Mouse (Mus musculus) hindbrain, embryonic 13.5 days (tissue): Measurements from ENCODE around the gene Pop7. TPM values are rescaled to one million over a fixed set of nuclear protein-coding genes. Genes with fewer than 3 reads are reported as not detected.

Source experiments
- ATAC-seq: fragments of 200-750 bp; cut with Nextera tagmentation; 2 replicates; pipeline ENCODE4 v1.8.0; 2017; ENCODE audit warnings: moderate TSS enrichment; ENCODE audit not compliant: low FRiP score
- H3K27ac ChIP-seq: fragments of 300-500 bp; sonication (generic); 2 replicates; pipeline ENCODE4 v1.5.1; 2015; ENCODE audit warnings: inconsistent platforms, mild to moderate bottlenecking, moderate library complexity
- H3K27me3 ChIP-seq: fragments of 300-500 bp; sonication (generic); 2 replicates; pipeline ENCODE4 v1.6.1; 2015; ENCODE audit warnings: mild to moderate bottlenecking, inconsistent platforms
- H3K36me3 ChIP-seq: fragments of 300-500 bp; sonication (generic); 2 replicates; pipeline ENCODE4 v1.6.1; 2015; ENCODE audit warnings: mild to moderate bottlenecking, inconsistent platforms
- H3K4me1 ChIP-seq: fragments of 300-500 bp; sonication (generic); replicated peaks from 2 replicates; pipeline ENCODE4 v1.6.1; 2015; ENCODE audit warnings: inconsistent platforms
- H3K4me2 ChIP-seq: fragments of 300-500 bp; sonication (generic); 2 replicates; pipeline ENCODE4 v1.6.1; 2015; ENCODE audit warnings: inconsistent platforms, mild to moderate bottlenecking, moderate library complexity
- H3K4me3 ChIP-seq: fragments of 300-500 bp; sonication (generic); 2 replicates; pipeline ENCODE4 v1.5.1; 2015; ENCODE audit warnings: mild to moderate bottlenecking, inconsistent platforms
- H3K9ac ChIP-seq: fragments of 300-500 bp; sonication (generic); 2 replicates; pipeline ENCODE4 v1.6.1; 2015; ENCODE audit warnings: mild to moderate bottlenecking, inconsistent platforms
- H3K9me3 ChIP-seq: fragments of 300-500 bp; sonication (generic); 2 replicates; pipeline ENCODE4 v1.6.1; 2016; ENCODE audit warnings: inconsistent platforms
- WGBS: fragments of 180-500 bp; shearing (Covaris S2); methylation state at CpG from one replicate; pipeline ENCODE4 v1.1.7; 2015; 5-methylcytosine and 5-hydroxymethylcytosine counted together
- polyA plus RNA-seq: library from polyadenylated mRNA; unstranded; fragments of >200 nt; fragmentation: Nextera tagmentation; extraction: Ambion mirVana; gene quantifications from 2 replicates; pipeline ENCODE4 v1.2.1, GENCODE M21; 2015

The Pop7 gene
- polyA plus RNA-seq, 1 experiment from 2014 or later, result 82.2 TPM

DNA sequence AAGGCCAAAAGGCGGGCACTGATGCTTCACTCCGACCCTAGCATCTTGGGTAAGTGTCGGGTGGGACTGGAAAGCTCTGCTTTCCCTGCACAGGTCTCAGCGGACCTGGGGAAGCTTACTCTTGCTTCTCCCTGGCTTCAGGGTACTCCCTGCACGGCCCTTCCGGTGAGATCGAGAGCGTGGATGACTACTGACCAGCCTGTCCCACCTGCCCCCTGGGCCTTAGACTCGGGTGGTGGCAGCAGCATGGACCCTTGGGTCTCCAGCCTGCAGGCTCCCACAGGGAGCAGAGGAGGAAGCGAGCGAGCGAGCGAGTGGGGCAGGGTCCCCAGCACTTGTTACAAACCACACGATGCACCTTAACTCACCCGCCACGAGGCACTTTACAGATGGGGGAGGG is 23.2 kb upstream of the Pop7 start:
- Histone ChIP-seq H3K9ac (no peak overlapping the region), H3K27ac (peak overlapping the region; percentile 50; the same call in 1 of the 2 replicates), H3K27me3 (no peaks in the 10 kb centered on the region), H3K4me2 (no peak overlapping the region), H3K36me3 (peaks cover 96% of the 10 kb centered on the region), H3K4me1 (peaks cover 47% of the 10 kb centered on the region), H3K9me3 (no peaks in the 10 kb centered on the region), H3K4me3 (no peak overlapping the region)
- WGBS, result 74% methylated on average over 16 of the region's 16 CpGs
- ATAC-seq, result no peak

DNA sequence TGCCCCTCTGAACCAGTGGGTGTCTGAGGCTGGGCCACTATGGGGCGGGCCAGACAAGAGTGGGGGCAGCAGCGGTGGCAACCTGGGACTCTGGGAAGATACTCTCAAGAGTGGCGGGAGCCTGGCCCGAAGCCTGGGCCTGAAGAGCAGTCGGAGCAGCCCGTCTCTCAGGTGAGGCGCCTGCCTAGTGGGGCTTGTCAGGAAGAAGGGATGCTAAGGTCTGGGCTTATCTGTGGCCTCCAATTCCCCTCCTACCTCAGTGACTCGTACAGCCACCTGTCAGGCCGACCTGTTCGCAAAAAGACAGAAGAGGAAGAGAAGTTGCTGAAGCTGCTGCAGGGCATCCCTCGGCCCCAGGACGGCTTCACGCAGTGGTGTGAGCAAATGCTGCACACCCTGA is 22.4 kb upstream of the Pop7 start:
- ATAC-seq, result no peak
- peaks cover 97% of the 10 kb centered on the region for H3K36me3 ChIP-seq
- WGBS, result 93% methylated on average over 13 of the region's 13 CpGs
- H3K27me3 ChIP-seq, result no peaks in the 10 kb centered on the region
- H3K27ac ChIP-seq, result peak overlapping the region; percentile 50
- no peak overlapping the region for H3K9ac ChIP-seq
- H3K4me2 ChIP-seq, result no peak overlapping the region
- no peak overlapping the region for H3K4me3 ChIP-seq
- H3K9me3 ChIP-seq, result no peaks in the 10 kb centered on the region
- H3K4me1 ChIP-seq, result peaks cover 38% of the 10 kb centered on the region

DNA sequence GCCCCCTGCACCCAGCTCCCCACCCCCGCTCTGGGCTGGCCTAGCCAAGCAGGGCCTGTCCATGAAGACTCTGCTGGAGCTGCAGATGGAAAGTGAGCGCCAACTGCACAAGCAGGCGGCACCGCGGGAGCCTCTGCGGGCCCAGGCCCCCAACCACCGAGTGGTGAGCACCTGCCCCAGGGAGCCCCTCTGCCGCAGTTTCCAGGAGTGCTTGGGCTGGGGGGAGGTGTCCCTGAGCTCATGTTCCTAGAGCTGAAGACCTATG is 21.9 kb upstream of the Pop7 start:
- H3K9me3 ChIP-seq, result no peaks in the 10 kb centered on the region
- peaks cover 33% of the 10 kb centered on the region for H3K4me1 ChIP-seq
- H3K4me3 ChIP-seq, result no peak overlapping the region
- no peak for ATAC-seq
- peaks cover 97% of the 10 kb centered on the region for H3K36me3 ChIP-seq
- no peak overlapping the region for H3K9ac ChIP-seq
- no peaks in the 10 kb centered on the region for H3K27me3 ChIP-seq
- no peak overlapping the region for H3K4me2 ChIP-seq
- 85% methylated on average over 8 of the region's 8 CpGs for WGBS
- peak overlapping the region; percentile 50; the same call in 1 of the 2 replicates for H3K27ac ChIP-seq

DNA sequence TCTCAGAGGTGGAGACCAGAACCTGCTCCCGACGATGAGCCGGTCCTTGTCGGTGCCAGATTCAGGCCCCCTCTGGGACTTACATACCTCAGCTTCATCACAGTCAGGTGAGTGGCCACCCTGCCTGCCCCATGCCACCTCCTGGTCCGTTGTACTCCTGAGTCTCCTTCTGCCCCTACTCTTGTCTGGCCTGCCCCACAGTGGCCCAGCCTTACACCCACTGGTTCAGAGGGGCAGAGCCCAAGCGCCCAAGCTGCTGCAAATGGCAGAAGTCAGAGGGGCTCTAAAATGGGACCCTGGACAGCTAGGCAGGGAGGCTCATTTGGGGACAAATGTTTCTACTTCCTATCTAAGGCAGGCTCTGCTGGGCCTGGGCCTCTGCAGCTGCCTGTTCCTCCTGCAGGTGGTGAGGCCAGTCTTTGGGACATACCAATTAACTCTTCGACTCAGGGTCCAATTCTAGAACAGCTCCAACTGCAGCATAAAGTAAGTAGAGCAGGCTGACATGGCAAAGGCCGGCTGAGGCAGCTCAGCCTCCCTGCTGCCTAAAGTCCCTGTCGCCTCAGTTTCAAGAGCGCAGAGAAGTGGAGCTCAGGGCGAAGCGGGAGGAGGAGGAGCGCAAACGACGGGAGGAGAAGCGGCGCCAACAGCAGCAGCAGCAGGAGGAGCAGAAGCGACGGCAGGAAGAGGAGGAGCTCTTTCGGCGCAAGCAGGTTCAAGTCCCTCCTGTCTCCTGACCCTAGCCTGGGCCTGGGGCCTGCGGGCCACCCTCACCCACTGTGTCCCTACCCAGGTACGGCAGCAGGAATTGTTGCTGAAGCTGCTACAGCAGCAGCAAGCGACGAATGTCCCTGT is 21.3 kb upstream of the Pop7 start:
- H3K27me3 ChIP-seq, result no peaks in the 10 kb centered on the region
- H3K27ac ChIP-seq, result peak overlapping the region; percentile 50; the same call in 1 of the 2 replicates
- no peak overlapping the region for H3K4me3 ChIP-seq
- H3K9me3 ChIP-seq, result no peaks in the 10 kb centered on the region
- ATAC-seq, result no peak
- no peak overlapping the region for H3K9ac ChIP-seq
- H3K4me2 ChIP-seq, result no peak overlapping the region
- H3K36me3 ChIP-seq, result peaks cover 97% of the 10 kb centered on the region
- H3K4me1 ChIP-seq, result peaks cover 28% of the 10 kb centered on the region
- 84% methylated on average over 25 of the region's 25 CpGs for WGBS

DNA sequence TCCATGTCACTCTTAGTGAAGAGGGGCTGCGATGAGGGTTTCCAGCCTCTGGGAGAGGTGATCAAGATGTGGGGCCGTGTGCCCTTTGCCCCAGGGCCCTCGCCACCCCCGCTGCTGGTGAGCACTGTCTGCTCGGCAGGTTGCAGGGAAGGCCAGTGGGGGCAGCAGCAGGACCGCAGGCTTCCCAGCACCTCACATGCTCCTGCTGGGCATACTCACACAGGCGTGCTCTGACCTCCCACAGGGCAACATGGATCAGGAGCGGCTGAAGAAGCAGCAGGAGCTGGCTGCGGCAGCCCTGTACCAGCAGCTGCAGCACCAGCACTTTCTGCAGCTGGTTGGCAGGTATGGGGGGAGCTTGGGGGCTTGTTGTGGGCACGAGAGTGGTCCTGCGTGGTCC is 20.4 kb upstream of the Pop7 start:
- no peak for ATAC-seq
- 65% methylated on average over 11 of the region's 11 CpGs for WGBS
- H3K9ac ChIP-seq, result no peak overlapping the region
- H3K4me3 ChIP-seq, result no peak overlapping the region
- peaks cover 20% of the 10 kb centered on the region for H3K4me1 ChIP-seq
- H3K36me3 ChIP-seq, result peaks cover 94% of the 10 kb centered on the region
- H3K27ac ChIP-seq, result no peak overlapping the region
- H3K4me2 ChIP-seq, result no peak overlapping the region
- H3K9me3 ChIP-seq, result no peaks in the 10 kb centered on the region
- no peaks in the 10 kb centered on the region for H3K27me3 ChIP-seq

DNA sequence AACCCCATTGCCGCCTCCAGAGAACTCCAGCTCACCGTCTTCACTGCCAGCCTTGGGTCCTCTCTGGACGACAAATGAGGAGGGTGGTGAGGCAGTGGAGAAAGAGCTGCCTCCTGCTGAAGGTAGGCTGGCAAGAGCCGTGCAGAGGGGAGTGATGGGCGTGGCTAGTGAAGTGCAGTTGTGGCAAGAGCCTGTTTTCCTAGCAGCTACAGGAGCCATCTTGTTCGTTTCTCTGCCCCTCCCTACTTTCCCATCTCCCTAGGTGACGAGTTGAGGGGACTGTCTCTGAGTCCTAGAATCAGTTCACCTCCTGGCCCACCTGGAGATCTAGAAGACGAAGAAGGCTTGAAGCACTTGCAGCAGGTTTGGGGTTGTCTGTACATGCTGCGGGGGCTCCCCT is 19.5 kb upstream of the Pop7 start:
- Histone ChIP-seq H3K27me3 (no peaks in the 10 kb centered on the region), H3K9me3 (no peaks in the 10 kb centered on the region), H3K4me3 (no peak overlapping the region), H3K4me1 (peaks cover 14% of the 10 kb centered on the region), H3K27ac (no peak overlapping the region), H3K9ac (no peak overlapping the region), H3K36me3 (peaks cover 93% of the 10 kb centered on the region), H3K4me2 (no peak overlapping the region)
- no peak for ATAC-seq
- WGBS, result 84% methylated on average over 9 of the region's 9 CpGs

DNA sequence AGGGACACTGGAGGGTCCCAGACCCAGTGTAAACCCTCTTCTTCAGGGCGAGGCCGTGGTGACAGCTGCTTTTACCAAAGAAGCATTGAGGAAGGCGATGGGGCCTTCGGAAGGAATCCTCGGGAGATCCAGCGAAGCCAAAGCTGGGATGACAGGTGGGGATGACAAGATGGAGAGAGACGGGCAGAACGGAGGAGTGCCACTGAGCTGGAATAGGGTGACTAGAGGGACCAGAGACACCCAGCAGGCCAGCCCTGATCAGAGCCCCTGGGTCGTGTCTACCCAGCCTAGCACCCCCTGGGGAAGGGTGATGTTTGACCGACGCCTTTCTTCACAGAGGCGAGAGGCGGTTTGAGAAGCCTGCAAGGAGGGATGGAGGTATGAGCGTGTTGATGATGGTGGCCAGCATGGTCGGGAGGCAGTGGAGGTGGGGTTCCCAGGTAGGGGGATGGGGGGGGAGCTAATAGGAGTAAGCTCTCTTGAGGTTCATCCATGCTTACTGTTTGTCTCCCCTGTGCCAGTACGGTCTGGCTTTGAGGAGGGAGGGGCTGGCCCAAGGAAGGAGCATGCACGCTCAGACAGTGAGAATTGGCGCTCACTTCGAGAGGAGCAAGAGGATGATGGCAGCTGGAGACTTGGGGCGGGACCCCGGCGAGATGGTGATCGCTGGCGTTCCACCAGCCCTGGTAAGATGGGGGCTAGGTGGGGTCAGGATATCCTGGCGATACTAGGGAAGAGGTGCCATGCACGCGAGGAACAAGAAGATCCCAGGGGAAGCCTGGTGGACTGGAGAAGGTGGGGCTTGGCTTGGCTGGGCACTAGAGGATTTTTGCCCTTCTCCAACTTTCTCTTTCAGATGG is 17.6 kb upstream of the Pop7 start:
- Histone ChIP-seq H3K27me3 (no peaks in the 10 kb centered on the region), H3K36me3 (peaks cover 76% of the 10 kb centered on the region), H3K4me3 (no peak overlapping the region), H3K27ac (no peak overlapping the region), H3K9ac (no peak overlapping the region), H3K4me2 (no peak overlapping the region), H3K4me1 (peaks cover 16% of the 10 kb centered on the region), H3K9me3 (no peaks in the 10 kb centered on the region)
- 93% methylated on average over 27 of the region's 27 CpGs for WGBS
- ATAC-seq, result no peak

DNA sequence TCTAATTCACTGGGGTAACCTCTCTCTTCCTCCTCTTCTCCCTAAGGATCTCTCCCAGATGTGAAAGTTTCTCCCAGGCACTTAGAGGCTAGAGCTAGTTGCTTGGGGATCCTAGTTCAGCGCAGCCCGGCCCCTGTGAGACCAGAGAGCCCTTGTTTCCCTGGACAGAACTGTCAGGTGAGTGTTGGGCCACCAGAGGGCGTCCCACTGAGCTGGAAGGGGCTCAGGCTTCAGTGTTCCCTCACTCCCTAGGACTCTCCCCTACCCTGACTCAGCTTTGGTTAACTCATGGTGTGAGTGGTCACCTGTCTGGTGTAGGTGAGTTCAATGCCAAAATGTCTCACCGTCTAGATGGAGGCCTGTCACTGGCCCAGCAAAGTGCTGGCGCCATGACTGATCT is 16.1 kb upstream of the Pop7 start, which contains the start of gene Gigyf1:
Gene Gigyf1 (plus strand): TSS at position 113 of the 400 bp plus-strand sequence.
- ATAC-seq, result no peak
- H3K4me3 ChIP-seq, result no peak within 1 kb of the TSS
- peaks cover 69% of the 10 kb centered on the region for H3K36me3 ChIP-seq

DNA sequence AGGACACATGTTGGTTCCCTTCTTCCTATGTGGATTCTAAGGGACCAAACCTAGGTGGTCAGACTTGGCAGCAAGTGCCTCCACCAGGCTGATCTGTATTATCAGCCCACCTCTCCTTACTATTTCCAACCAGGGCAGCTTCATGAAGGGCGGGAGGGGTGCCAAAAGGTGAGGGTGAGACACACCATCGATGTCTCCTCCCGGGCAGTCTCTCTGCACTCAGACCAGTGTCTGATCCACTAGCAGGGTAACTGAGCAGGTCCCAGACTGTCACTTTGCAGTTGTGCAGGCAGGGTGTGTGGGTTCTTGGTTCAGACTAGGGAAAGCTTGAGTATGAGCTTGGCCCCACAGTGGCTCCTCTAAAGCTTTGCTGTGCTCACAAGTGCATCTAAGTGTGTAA is 12.5 kb upstream of the Pop7 start:
- WGBS, result 98% methylated on average over 3 of the region's 3 CpGs
- peak overlapping the region; percentile 43 for H3K9ac ChIP-seq
- H3K27ac ChIP-seq, result no peak overlapping the region
- no peaks in the 10 kb centered on the region for H3K27me3 ChIP-seq
- no peak for ATAC-seq
- no peaks in the 10 kb centered on the region for H3K9me3 ChIP-seq
- peaks cover 56% of the 10 kb centered on the region for H3K4me1 ChIP-seq
- H3K4me2 ChIP-seq, result no peak overlapping the region
- no peak overlapping the region for H3K4me3 ChIP-seq
- H3K36me3 ChIP-seq, result peaks cover 33% of the 10 kb centered on the region

More for the DNA sequence above, 16.1 kb upstream of the Pop7 start, which contains the start of gene Gigyf1:
- no peak within 1 kb of the TSS for H3K9ac ChIP-seq
- no peak within 1 kb of the TSS for H3K4me2 ChIP-seq
- 81% methylated on average over 5 of the region's 5 CpGs for WGBS
- H3K9me3 ChIP-seq, result no peaks in the 10 kb centered on the region
- H3K27me3 ChIP-seq, result no peaks in the 10 kb centered on the region
- peaks cover 31% of the 10 kb centered on the region for H3K4me1 ChIP-seq
- H3K27ac ChIP-seq, result no peak within 1 kb of the TSS

DNA sequence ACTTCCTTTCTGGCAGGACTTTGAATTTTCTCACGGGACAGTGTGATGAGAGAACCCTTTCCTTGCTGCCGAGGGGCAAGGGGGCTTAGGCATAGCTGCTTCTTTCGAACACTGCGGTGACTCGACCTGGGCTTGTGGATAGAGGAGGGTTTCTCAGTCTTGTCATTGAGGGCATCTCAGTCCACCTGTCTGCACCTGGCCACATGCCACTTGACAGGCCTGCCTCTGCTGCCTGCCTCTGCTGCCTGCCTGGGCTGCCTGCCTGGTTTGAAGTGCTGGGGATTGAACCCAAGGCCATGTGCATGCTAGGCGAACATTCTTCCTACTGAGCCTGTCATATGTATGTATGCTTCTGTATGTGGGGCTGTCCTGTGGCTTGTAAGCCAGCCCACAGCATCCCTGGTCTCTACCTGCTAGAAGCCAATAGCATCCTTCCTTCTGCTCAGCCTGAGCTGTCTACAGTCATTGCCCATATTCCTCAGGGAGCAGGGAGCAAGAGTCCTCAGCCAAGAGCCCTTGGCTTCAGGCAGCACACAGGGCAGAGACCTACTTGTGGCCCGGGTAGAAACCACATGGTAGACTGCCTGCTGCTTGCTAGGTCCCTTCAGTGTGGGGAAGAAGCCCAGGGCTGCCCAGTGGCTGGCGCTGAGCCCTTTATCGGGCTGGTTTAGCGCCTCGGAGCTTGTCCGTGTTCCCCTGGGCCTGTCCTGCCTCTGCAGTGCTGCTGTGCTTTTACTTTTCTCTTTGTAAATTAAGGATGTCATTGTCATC is 11.8 kb upstream of the Pop7 start:
- Histone ChIP-seq H3K27me3 (no peaks in the 10 kb centered on the region), H3K27ac (no peak overlapping the region), H3K9ac (peak overlapping the region; percentile 53; the same call in 1 of the 2 replicates), H3K9me3 (no peaks in the 10 kb centered on the region), H3K36me3 (peaks cover 26% of the 10 kb centered on the region), H3K4me2 (0 out of 2 replicates have a peak overlapping the region, but pooled peaks have one; percentile 17), H3K4me3 (0 out of 2 replicates have a peak overlapping the region, but pooled peaks have one; percentile 0), H3K4me1 (peaks cover 56% of the 10 kb centered on the region)
- no peak for ATAC-seq
- 83% methylated on average over 12 of the region's 12 CpGs for WGBS

DNA sequence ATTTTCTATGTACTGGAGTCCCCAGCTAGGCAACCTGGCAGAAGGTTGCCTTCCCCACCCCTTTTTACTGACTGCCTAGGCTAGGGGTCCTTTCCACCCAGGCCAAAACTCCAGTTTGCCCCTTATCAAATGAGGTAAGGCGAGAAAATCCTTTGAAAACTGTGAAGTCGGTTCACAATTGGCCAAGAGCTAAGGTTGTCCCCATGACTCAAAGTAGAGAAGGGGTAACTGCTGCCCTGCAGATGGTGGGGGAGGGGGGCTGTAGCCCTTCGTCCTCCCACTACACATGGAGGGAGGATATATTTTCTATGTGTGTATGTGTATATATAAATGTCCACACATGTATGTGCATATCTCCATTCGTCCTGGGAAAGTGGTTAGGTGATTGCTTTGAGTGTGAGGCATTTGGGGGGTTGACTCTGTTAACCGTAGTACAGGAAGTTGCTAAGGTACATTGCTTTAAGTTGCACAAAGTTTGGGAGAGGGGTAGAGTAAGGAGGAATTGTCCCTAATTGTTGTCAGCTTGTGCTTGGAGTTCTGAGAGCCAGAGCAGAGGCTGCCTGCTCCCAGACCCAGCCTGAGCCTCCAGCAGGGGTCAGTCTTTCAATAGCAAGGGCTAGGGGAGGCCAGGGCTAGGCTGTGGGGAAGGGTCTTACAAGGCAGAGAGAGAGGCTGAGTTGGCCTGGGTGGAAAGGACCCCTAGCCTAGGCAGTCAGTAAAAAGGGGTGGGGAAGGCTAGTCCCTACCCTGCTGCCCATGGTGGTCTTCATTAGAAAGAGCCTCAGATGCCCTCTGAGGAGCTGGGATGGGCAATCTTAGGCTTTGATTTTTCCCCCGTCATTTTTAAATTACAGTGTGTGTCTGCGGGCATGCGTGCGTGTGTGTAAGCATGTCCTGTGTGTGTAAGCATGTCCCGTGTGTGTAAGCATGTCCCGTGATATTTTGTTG is 10.8 kb upstream of the Pop7 start:
- WGBS, result 82% methylated on average over 11 of the region's 11 CpGs
- peaks cover 56% of the 10 kb centered on the region for H3K4me1 ChIP-seq
- peak overlapping the region; percentile 93 for H3K4me2 ChIP-seq
- H3K27ac ChIP-seq, result 0 out of 2 replicates have a peak overlapping the region, but pooled peaks have one; percentile 0
- H3K27me3 ChIP-seq, result no peaks in the 10 kb centered on the region
- 0 out of 2 replicates have a peak, but pooled peaks have one; percentile 43 for ATAC-seq
- peak overlapping the region; percentile 100 for H3K9ac ChIP-seq
- no peaks in the 10 kb centered on the region for H3K9me3 ChIP-seq
- peaks cover 16% of the 10 kb centered on the region; the same call in 1 of the 2 replicates for H3K36me3 ChIP-seq
- H3K4me3 ChIP-seq, result peak overlapping the region; percentile 97; the same call in 1 of the 2 replicates
